Mouse (Mus musculus): ENCODE data around the gene Wdpcp.

DNA sequence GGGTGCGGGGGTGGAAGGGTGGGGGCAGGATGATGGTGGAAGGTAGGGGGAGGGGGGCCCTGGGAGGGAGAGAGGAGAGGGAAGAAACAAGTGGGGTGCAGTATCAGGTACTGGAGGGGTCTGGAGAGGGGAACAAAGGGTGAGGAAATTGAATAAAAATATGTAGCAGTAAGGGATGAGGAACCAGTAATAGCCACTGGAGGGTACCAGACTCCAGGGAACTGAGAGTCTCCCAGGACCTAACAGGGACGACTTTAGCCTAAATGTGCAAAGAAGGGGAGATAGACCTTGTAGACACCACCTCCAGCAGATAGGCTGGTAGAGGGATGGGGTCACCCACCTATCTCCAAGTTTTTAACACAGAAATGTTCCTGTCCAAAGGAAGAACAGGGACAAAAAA lies 105.0 kb downstream of the Wdpcp start:
- TF ChIP-seq POLR2A (IDR thresholded peaks at IDR 0.05; ENCODE audit: low read depth, low read length) (no peak), CTCF (IDR thresholded peaks at IDR 0.05; ENCODE audit: extremely low read depth, insufficient read length, insufficient replicate concordance, low read depth, low read length) (no peak)
